Mouse (Mus musculus): ENCODE data around the gene D630003M21Rik. TPM values are rescaled to one million over a fixed set of nuclear protein-coding genes. Genes with fewer than 3 reads are reported as not detected.

The D630003M21Rik gene
- total RNA-seq (2021), result 1 to 10 TPM; 3.8 to 4.8 TPM
- long read RNA-seq, experiment 1, partial matches to known transcripts, result 0 of 5 reads
- long read RNA-seq, experiment 1, other reads (novel, unspliced or antisense), result 2 of 5 reads
- long read RNA-seq, experiment 2, partial matches to known transcripts, result 2 of 5 reads
- long read RNA-seq, experiment 2, other reads (novel, unspliced or antisense), result 1 of 5 reads

DNA sequence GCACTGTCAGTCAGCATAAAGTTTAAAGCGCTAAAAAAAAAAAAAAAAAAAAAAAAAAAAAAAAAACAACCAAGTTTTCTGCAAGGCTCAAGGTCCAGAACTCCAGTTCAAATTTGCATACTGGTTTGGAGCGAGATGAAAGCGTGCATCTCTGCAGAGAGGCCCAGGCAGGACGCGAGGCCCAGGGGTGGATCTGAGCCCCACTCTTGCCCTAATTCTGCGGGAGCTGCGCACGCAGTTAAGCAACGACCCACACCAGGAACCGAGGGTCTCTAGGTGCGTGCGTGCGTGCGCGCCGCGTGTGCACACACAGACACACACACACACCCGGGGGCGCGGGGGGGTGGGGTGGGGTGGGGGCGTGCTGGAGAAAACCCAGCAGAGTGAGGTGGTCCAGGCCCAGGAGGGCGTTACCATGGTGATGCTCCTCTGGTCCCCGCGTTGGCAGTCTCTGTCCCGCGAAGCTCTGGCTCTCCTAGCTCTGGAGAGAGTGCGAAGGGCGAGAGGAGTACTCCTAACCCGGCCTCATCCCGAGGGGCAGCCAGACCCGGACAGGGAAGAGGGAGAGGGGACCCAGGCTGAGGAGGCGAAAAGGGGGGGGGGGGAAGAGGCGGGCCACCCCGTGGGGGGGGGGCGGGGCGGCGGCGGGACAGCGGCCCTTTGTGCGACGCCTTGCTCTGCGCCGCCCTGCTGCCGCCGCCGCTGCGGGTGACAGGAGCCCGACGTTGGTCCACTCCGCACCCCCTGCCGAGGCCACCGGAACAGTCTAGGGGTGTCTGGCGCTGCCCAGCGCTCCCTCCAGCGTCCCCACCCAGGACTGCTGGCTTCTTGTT, at the start of gene D630003M21Rik:
Gene D630003M21Rik, minus strand, starts transcription at position 553 of the 833 bp plus-strand sequence.
- intact Hi-C loops (cut with DNase I), result no loop called here
- DNase-seq (ENCODE audit: low spot score in 2 of 2), result no peak

DNA sequence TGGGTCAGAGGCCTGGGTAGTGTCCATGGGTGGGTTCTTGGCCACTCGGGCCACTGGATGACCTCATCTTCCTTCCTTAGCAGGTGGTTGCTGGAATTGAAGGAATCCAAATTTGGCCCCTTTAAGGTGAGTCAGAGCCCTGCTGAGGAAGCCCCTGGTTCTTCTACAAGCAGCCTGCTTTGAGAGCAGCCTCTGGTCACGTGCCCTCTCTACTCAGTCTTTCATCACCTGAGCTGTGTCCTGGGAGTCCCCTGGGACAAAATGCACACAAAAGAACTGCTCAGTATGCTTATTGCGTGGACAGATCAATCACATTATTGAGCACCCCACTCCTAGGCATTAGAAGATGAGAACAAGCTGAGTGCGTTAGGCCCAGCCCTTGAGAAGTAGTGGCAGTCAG, 47.9 kb upstream of the D630003M21Rik start:
- intact Hi-C loops (cut with DNase I), result no loop called here
- no peak for DNase-seq (ENCODE audit: low spot score in 2 of 2)

DNA sequence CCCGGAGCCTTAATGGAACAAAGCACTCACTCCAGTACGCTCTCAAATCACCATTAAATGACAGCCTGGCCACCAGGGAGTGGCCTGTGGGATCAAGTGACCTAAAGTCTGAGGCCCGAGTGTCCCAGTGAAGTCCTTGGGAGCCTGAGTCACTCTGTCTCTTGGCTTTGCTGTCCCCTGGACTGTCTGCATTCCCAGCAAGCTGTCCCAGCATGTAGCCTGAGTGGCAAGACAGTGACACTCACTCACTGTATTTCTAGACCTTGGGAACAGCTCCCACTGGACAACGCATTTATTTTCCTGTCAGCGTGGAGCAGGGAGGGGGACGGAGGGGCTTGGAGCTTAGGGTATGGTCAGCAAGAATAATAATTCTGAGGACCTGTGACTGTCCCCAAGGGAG, 47.4 kb upstream of the D630003M21Rik start:
- no peak for DNase-seq (ENCODE audit: low spot score in 2 of 2)
- intact Hi-C loops (cut with DNase I), result no loop called here

DNA sequence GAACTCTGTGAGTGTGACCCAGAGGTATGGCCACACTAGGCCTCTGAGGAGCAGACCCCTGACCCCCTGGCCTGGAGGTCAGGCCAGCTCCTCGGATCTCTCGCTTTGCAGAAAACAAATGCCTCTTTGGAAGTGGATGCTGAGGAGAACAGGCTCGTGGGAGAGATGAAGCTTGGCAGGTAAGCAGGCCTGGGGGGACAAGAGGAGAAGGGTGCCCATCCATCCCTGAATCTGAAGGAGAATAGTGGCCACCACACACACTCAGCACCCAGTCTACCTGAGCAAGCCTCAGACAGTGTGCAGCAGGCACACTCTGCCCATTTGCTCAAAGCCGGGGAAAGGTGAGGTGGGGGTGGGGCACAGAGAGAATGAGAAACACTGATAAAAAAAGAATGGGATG, 46.8 kb upstream of the D630003M21Rik start:
- intact Hi-C loops (cut with DNase I), result no loop called here
- no peak for DNase-seq (ENCODE audit: low spot score in 2 of 2)

DNA sequence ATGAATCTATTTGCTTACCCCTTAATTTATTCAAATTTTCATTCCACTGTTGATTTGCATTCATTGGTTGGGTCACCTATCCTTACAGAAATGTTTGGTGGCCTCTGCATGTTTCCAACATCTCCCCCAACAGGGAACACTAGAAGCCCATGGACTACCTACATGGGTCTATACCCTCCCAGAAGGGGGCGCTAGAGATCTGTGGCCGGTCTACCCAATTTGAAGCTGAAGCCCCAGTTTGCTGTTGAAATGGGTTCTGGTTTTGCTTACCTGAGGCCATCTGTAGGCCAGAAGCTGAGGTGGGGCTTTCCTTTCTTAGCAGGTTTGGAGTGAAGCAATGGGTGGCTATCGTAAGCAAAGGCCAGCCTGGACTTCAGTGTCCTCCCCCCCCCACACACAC, 46.3 kb upstream of the D630003M21Rik start:
- intact Hi-C loops (cut with DNase I), result no loop called here
- no peak for DNase-seq (ENCODE audit: low spot score in 2 of 2)

DNA sequence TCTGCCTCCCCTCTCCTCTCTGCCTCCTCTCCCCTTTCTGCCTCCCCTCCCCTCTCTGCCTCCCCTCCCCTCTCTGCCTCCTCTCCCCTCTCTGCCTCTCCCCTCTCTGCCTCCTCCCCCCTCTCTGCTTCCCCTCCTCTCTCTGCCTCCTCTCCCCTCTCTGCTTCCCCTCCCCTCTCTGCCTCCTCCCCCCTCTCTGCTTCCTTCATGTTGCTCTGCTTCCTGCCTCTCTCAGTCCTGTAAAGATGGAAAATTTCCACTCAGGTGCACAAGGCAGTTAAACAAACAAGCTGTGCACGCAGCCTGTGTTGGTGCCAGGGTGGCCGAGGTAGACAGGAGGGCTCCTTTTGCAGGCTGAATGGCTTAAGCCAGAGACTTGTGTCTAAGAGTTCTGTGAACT, 44.6 kb upstream of the D630003M21Rik start:
- DNase-seq (ENCODE audit: low spot score in 2 of 2), result no peak
- intact Hi-C loops (cut with DNase I), result no loop called here

DNA sequence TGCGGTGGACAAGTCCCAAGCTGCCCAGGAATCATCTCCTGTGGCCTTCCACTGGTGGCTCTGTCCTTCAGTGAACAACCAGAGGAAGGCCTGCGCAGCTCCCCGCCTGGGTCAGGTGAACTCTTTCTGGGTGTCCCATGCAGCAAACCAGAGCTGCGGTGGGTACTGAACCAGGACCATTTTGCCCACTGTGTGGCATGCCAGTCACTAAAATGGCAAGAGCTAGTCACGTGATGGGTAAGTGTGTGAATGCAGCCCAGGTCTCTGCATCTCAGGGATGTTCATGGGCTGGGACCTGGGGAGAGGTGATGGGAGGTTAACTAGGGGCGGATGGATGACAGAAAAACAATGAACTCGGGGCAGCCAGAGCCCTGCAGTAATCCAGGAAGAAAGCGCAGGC, 41.0 kb upstream of the D630003M21Rik start:
- DNase-seq (ENCODE audit: low spot score in 2 of 2), result no peak
- intact Hi-C loops (cut with DNase I), result no loop called here

DNA sequence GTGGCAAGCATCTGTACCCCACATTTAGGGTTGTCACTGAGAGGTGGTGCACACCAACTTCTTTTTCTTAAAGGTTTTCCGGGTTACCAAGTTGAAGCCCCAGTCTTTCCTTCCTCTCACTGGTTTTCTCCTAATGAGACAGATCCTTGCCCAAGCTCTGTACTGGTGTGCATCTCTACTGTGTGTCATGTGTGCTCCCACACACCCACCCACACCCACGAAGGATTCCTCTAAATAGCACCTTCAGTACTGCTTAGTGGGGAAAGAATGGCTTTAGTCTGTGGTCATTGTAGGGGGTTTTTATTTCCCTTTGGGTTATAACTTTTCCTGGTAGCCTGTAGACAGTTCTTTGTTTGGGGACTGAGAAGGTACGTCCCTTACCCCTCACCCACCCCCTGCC, 35.9 kb upstream of the D630003M21Rik start:
- intact Hi-C loops (cut with DNase I), result no loop called here
- no peak for DNase-seq (ENCODE audit: low spot score in 2 of 2)

DNA sequence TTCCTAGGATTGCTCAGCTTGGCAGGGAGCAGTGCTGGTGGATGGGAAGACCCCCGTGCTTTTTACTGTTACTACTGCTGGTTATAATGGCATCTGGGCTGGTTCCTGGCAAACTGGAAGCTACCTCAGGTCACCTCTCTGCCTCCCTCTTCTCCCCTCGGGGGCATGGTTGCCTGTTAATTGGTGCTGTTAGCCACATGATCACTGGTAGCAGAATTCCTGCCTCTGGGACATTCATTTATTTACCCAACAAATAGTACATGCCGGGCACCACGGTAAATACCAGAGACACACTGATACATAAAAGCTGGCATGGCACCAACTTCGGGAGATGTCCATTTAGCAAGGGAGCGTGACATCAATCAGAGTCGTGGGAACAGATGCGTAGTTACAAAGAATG, 30.5 kb upstream of the D630003M21Rik start:
- intact Hi-C loops (cut with DNase I), result loop anchor here (5.0 kb wide), 2 partner anchors 37 to 52 kb away; no protein-coding TSS in a partner anchor
- DNase-seq (ENCODE audit: low spot score in 2 of 2), result no peak

DNA sequence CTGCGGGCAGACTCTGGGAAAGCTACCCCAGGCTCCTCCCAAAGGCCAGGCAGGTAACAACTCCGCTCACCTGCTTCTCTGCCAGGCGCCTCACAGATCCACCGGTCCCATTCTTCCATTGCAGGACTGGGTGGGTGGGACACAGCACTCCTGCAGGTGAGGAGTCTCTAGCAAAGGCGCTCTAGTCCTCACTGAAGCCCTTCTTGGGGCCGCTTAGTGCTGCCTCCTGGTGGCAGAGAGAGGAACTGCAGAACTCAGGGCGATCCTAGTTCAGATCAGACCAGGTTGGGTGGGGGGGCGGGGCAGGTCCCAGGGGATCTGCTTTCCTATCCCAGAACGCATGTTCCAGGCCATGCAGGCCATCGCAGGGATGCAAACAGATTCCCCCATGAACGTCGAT, 29.8 kb upstream of the D630003M21Rik start:
- intact Hi-C loops (cut with DNase I), result loop anchor here (5.0 kb wide), 2 partner anchors 36 to 51 kb away; no protein-coding TSS in a partner anchor

DNA sequence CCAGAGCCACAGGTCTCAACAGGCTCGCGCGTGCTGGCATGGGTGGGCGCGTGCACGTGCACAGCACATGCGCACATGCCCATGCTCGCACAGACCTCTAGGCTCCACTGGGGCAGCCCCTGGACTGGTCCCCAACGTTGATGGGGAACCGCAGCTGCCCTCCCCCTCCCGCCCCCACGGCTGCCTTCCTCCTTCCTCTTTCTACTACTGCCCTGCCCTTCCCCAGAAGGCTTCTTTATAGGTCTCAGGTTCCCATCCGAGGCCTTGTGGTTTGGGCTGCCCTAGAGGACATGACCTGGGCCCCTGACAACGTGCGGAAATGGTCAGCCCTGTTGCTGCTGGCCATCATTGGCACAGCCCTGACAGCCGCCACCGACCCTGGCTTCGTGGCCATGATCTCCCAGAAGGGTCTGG, 29.0 kb upstream of the D630003M21Rik start, which contains the start of gene Bpi:
Gene Bpi, plus strand, starts transcription at position 90 of the 414 bp plus-strand sequence.
- no peak for DNase-seq (ENCODE audit: low spot score in 2 of 2)
- intact Hi-C loops (cut with DNase I), result loop anchor here (5.0 kb wide), 2 partner anchors 36 to 51 kb away; no protein-coding TSS in a partner anchor

More for the DNA sequence above, 29.8 kb upstream of the D630003M21Rik start:
- DNase-seq (ENCODE audit: low spot score in 2 of 2), result peak in 1 of 2 experiments; percentile 58

DNA sequence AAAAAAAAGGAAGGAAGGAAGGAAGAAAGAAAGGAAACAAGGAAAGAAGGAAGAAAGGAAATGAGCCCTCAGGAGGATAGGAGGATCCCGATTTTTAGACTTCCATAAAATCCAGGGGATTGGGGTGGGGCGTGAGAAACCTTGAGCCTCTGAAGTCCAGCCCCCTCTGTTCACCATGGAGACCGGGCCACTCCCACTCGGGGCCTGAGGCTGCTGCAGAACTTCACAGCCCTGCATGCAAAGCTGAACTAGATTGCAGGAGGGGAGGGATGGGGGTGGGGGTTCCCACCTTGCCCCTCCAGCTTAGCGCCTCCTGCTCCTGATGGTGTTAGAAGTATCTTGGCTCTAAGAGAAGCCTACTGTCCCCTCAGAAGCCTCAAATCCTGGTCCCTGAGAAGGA, 27.9 kb upstream of the D630003M21Rik start:
- no peak for DNase-seq (ENCODE audit: low spot score in 2 of 2)
- intact Hi-C loops (cut with DNase I), result loop anchor here (5.0 kb wide), 2 partner anchors 35 to 50 kb away; no protein-coding TSS in a partner anchor

DNA sequence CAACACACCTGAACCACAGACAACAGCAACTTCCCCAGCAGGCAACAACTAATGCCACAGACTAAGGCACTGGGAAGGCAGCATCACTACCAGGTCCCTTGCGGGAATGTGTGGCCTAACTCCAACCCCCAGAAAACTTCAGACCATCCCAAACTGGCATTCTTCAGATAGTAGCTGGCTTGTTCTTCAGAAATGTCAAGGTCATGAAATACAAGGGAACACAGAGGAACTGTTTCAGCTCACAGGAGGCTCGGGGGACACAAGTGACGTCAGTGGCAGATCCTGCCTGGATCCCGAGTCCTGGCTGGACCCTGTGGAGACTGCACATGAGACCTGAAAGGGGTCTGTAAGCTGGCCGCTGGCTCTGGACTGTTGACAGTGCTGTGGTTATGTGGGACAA, 24.8 kb upstream of the D630003M21Rik start:
- DNase-seq (ENCODE audit: low spot score in 2 of 2), result no peak
- intact Hi-C loops (cut with DNase I), result no loop called here

DNA sequence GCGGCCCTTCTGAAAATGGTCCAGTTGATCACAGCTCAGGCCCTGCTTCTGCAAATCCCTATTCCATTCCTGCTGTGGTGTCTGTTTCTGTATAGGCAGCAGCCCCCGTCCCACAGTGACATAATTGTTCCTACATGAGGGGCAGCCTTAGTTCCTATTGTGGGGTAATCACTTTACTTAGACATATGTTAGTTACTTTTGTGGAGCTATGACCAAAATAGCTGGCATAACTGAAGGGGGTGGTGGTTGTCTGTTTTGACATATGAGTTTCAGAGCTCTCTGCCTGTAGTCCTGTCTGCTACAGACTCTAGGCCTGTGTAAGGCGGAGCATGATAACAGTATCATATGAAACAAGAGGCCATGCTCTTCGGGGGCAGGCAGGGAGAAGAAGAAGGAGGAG, 21.5 kb upstream of the D630003M21Rik start:
- intact Hi-C loops (cut with DNase I), result no loop called here
- DNase-seq (ENCODE audit: low spot score in 2 of 2), result no peak

DNA sequence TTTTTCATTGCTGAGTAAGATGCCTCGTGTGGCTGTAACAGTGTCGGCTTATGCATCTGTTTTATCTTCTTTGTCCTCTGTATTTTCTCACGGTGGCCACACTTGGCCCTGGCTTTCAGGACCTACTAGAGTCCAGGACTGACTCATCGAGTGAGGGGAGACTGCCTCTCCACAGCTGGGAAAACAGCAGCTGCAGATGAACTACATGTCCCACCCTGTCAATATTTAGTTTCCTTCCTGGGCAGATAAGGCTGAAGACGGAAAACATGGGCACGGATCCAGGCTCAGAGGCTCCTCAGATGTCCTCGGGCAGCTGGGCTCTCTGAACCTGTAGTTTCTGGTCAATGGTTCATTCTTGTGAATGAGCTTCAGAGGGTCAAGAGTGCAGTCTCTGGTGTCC, 19.3 kb upstream of the D630003M21Rik start:
- no peak for DNase-seq (ENCODE audit: low spot score in 2 of 2)
- intact Hi-C loops (cut with DNase I), result no loop called here

DNA sequence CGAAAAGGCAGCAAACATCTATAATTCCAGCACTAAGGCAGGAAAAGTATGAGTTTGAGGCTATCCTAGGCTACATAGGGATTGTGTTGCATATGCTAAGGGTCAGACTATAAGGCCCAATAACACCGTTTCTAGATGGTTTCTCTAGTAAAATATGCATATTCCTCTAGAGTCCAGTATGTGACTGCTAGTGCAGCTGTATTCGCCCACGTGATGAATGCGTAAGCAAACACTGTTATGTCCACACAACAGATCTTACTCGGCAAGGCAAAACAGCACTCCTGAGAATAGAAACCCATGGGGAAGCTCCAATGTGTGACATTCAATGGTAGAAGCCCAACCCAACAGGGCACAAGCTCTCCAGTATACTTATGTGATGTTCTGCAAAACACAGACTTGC, 18.8 kb upstream of the D630003M21Rik start:
- intact Hi-C loops (cut with DNase I), result no loop called here
- no peak for DNase-seq (ENCODE audit: low spot score in 2 of 2)

DNA sequence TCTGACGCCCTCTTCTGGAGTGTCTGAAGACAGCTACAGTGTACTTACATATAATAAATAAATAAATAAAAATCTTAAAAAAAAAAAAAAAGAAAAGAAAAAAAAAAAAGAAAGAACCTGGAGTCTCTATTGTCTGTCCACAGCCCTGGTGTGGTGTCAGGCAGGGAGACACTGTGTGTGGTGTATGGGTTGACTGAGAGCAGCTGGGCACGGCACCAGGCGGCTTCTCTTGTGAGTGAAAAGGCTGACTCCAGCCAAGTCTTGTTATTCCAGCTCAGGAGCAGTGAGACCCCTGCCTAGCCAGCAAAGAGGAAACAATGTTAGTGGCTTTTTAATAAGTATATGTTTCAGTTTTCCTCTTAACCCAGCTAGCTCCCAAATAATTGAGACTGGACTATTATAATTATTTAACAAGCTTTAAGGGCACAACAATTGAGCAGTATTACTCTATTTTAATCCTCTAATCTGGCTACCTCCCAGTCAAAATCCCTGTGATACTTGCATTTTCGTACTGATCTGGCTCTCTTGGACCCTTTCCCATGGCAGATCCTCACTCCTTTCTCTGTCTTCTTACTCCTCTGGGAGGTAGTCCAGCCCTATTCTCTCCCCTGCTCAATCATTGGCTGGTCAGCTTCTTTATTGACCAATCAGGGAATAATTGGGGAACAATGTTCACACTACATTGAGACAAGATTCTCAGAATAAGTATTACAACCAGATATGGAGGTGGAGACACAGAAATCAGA, 16.2 kb upstream of the D630003M21Rik start:
- intact Hi-C loops (cut with DNase I), result no loop called here
- no peak for DNase-seq (ENCODE audit: low spot score in 2 of 2)

DNA sequence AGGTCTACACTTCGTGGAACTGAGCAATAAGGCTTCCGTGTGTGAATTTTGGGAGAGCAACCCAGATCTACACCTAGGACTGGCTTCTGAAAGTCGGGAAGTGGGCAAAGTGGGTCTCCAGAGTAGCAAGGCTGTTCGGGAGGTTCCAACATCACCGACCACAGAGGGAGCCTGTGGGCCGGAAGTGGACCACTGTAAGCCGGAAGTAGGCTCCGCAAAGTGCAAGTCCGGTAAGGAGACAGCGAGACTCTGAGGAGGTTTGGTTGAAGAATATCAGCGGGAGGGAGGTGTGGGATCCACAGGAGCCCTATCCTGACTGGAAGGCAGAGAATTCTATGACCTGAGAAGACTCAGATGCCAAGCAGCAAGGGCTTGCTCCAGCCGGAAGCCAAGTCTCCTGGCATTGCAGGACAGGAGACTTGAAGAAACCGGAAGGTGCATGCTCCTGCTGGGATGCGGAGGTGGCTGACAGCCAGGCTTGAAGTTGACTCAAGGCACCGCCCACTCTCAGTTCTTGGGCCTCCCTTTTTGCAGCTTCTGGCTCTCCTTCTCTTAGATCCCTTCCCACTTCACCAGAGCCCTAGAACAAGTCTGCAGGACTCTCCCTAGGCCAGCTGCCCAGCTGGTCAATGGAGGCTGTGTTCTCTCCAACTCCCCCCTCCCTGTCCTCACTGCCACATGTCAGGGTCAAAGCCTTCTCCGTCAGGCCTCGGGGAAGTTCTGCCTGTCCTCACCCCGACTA, 14.3 kb upstream of the D630003M21Rik start:
- intact Hi-C loops (cut with DNase I), result no loop called here
- peak; percentile 48 to 61 for DNase-seq (ENCODE audit: low spot score in 2 of 2)

DNA sequence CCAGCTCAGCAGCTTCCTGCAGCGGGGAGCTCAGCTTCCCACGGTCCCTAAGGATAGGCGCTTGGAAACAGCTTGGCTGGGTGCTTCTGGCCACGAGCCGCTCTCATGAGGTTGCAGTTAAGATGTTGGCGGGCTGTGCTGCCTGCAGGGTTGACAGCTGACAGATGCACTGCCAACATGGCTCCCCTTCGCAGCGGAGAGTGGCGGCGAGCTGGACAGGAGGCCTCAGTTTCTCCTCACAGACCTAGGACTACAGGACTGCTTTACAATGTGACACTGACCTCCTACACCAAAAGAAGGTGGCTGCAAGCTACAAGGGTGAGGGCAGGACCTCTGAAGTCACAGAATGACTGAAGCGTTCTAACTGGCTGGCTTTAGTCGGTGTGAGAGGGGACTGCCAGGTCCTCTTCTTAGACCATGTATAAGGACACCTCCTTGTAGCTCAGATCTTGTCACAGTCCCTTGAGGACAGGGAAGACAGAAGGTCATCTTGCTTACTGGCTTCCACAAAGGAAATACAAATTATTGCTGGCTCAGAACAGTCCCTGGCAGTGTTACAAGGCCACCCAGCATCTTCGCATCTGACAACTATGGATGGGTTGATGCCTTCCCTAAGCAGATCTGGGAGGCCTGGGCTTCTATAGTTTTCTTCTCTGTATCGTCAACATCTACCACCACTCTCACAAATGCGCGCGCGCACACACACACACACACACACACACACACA, 13.3 kb upstream of the D630003M21Rik start:
- intact Hi-C loops (cut with DNase I), result no loop called here
- peak; percentile 45 to 58 for DNase-seq (ENCODE audit: low spot score in 2 of 2)

Data from left cerebral cortex, postnatal 14 days (tissue).